Mouse (Mus musculus) E14TG2a.4 (cell line): ENCODE results near the gene Gm43191.
A peak's percentile ranks its signal among the peaks of the same experiment; 100 is the strongest.
"Not testable (repeated sequence)": the region's sequence is repeated elsewhere in the genome, so short reads cannot be mapped to it uniquely, and the experiment has no call there.

ENCODE experiments used
- H3K27me3 ChIP-seq: 2 replicates; pipeline ENCODE4 v1.6.1; 2014; ENCODE audit warnings: low read length, control low read depth; ENCODE audit not compliant: insufficient read depth
- H3K36me3 ChIP-seq: 2 replicates; pipeline ENCODE4 v1.6.1; 2014; ENCODE audit warnings: low read length, control low read depth; ENCODE audit not compliant: insufficient read depth
- H3K4me1 ChIP-seq: replicated peaks from 2 replicates; pipeline ENCODE4 v1.6.1; 2014; ENCODE audit warnings: low read depth, low read length, control low read depth
- H3K4me3 ChIP-seq: replicated peaks from 2 replicates; pipeline ENCODE4 v1.5.1; 2014; ENCODE audit warnings: mild to moderate bottlenecking, low read length
- H3K9me3 ChIP-seq: 2 replicates; pipeline ENCODE4 v1.6.1; 2014; ENCODE audit warnings: low read length, control low read depth
- CTCF ChIP-seq: conservative IDR thresholded peaks from 2 replicates; pipeline ENCODE4 v1.5.1; 2014; ENCODE audit warnings: low read length
- NANOG ChIP-seq: IDR thresholded peaks from 2 replicates; pipeline ENCODE4 v1.6.1; 2014; ENCODE audit warnings: borderline replicate concordance, low read length, mixed read lengths
- POU5F1 ChIP-seq: IDR thresholded peaks from 2 replicates; pipeline ENCODE4 v1.6.1; 2014; ENCODE audit warnings: low read length, borderline replicate concordance

The Gm43191 gene

DNA sequence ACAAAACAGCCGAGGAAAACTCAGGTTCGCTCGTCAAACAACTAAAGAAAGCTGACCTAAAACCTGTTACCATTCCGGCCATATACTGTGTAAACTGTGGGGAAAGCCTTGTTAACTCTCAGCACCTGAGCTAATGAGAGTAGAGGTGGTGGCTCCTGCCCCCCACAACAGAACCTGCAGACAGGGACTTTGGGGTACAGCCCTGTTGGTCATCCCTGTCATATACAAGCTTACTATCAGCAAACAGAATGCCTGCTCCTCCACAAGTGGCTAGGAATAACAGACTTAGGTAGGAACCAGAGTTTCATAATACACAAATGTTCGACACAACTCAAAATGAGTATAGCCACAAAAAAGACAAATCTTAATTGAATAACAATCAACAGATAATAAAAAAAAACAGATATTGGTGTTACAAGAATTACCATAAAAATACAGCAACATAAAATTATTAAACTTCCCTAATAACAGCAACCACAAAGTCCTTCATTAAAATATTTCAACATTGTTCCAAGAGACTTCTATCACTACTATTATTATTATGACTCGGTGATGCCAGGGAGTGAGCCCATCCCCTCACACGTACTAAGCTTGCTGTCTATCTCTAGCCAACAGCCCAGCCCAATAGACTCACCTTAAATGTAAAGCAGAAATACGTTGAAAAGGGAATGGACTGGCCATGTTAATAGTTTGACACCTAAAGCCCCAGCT is 14.1 kb upstream of the Gm43191 start:
- peaks cover 16% of the 10 kb centered on the region for H3K36me3 ChIP-seq
- no peaks in the 10 kb centered on the region for H3K27me3 ChIP-seq
- TF ChIP-seq NANOG, result no peak
- H3K4me3 ChIP-seq, result no peak overlapping the region
- no peaks in the 10 kb centered on the region for H3K9me3 ChIP-seq
- H3K4me1 ChIP-seq, result peaks cover 9% of the 10 kb centered on the region

GRCm38 (mm10) chr3:116694312-116694711 is 13.3 kb upstream of the Gm43191 start:
- TF ChIP-seq CTCF (no peak), NANOG (no peak), POU5F1 (no peak)
- Histone ChIP-seq H3K4me3 (no peak overlapping the region), H3K9me3 (no peaks in the 10 kb centered on the region), H3K36me3 (peaks cover 16% of the 10 kb centered on the region), H3K27me3 (no peaks in the 10 kb centered on the region), H3K4me1 (peaks cover 9% of the 10 kb centered on the region)

- not testable (repeated sequence) for H3K4me3 ChIP-seq, H3K27me3 ChIP-seq, H3K9me3 ChIP-seq, H3K36me3 ChIP-seq
- peaks cover 62% of the 10 kb centered on the region for H3K4me1 ChIP-seq
These were observed 16.8 kb downstream of the Gm43191 start for GRCm38 (mm10) chr3:116664281-116664680.

GRCm38 (mm10) chr3:116662463-116662863 is 18.6 kb downstream of the Gm43191 start, which contains the start of gene Mfsd14a:
Gene Mfsd14a, minus strand, starts transcription at chr3:116662677.
- H3K36me3 ChIP-seq, result peaks cover 2% of the 10 kb centered on the region; the same call in 1 of the 2 replicates
- no peak for TF ChIP-seq POU5F1
- TF ChIP-seq CTCF, result no peak
- no peak for TF ChIP-seq NANOG
- H3K4me1 ChIP-seq, result peaks cover 72% of the 10 kb centered on the region
- H3K9me3 ChIP-seq, result no peaks in the 10 kb centered on the region
- no peaks in the 10 kb centered on the region for H3K27me3 ChIP-seq
- peak within 1 kb of the TSS; percentile 93 for H3K4me3 ChIP-seq

DNA sequence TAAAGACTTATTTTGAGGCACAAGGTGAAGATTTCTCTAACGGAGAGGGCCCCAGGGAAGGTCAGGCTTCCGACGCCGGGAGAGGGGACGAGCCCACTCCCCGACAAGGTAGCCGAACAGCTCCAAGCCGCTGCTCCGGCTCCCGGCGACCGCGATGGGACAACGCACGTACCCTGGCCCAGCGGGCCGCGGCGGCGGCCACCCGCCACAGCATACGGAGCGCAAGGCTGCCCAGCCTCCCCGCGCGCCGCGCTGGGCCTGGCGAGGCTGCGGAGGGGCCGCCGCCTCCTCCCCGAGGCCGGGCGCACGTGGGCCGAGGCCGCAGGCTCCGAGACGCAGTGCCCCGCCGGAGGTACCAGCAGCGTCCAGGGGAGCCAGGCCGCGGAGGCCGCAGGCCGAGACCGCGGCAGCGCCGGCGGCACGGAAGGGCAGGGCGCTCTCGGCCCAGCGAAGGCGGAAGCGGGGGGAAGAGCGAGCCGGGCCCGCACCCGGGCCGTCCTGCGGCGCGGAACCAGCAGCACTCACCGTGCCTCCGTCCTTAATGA is 19.1 kb downstream of the Gm43191 start:
- no peaks in the 10 kb centered on the region for H3K27me3 ChIP-seq
- TF ChIP-seq CTCF (no peak), POU5F1 (no peak), NANOG (no peak)
- peaks cover 78% of the 10 kb centered on the region for H3K4me1 ChIP-seq
- peak overlapping the region; percentile 93 for H3K4me3 ChIP-seq
- H3K9me3 ChIP-seq, result no peaks in the 10 kb centered on the region
- H3K36me3 ChIP-seq, result peaks cover 2% of the 10 kb centered on the region; the same call in 1 of the 2 replicates

DNA sequence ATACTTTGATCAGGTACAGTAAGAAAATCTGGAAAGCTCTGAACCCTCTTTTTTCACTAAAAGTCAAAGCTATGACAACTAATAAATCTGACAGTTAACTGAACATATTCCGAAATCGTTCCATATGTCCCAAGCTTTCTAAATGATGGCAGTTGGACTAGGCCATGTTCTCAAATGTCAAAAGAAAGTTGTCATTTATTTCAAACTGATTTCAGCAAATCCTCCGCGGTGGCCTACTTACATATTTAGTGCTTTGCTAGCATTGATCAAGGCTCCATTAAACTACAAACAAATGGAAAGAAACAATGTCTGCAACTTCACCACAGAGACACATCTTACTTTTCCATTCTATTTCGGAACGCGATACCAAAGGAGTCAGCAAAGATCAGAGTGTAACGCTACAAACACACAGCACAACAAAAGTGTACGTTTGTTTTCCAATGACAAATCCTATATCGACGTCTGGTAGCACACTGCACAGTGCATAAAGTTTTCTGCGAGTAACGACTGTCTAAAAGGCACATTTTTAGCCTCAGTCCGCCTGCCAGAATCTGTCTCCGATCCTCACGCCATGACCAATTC is 19.7 kb downstream of the Gm43191 start:
- H3K4me1 ChIP-seq, result peaks cover 81% of the 10 kb centered on the region
- peak overlapping the region; percentile 93 for H3K4me3 ChIP-seq
- TF ChIP-seq NANOG (no peak), CTCF (no peak), POU5F1 (no peak)
- H3K9me3 ChIP-seq, result no peaks in the 10 kb centered on the region
- H3K36me3 ChIP-seq, result peaks cover 2% of the 10 kb centered on the region; the same call in 1 of the 2 replicates
- H3K27me3 ChIP-seq, result no peaks in the 10 kb centered on the region

- no peaks in the 10 kb centered on the region for H3K9me3 ChIP-seq
- TF ChIP-seq NANOG, result no peak
- peaks cover 79% of the 10 kb centered on the region for H3K4me1 ChIP-seq
- no peaks in the 10 kb centered on the region for H3K27me3 ChIP-seq
- H3K36me3 ChIP-seq, result peaks cover 2% of the 10 kb centered on the region; the same call in 1 of the 2 replicates
- peak overlapping the region; percentile 93 for H3K4me3 ChIP-seq
These were observed 21.1 kb downstream of the Gm43191 start for GRCm38 (mm10) chr3:116659856-116660430.

DNA sequence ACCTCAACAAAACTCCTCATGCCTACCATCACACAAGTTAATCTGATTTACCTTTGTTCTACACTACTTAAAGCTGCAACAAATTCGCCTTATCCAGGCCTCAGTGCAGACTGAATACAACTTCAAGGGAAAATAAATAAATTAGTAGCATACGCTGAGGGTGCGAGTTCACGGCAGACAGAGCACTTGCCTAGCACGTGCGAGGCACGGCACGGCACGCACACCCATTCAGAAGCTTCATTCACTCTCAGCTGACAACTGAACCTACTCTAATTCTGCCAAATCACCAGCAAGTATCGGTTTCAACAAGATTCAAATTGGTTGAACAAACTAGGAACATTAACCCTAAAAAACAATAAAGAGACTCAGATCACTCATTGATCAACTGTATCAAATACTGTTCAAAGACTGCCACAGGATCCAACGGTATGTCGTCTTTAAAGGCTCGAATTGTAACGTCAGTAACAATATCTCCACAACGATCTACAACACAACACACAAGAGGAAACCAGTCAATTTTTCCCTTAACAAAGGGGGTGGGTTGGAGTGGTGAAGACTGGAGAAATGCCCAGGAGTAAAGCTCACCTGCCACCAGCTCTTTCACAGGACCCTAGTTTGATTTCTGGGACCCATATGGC is 22.0 kb downstream of the Gm43191 start:
- H3K27me3 ChIP-seq, result no peaks in the 10 kb centered on the region
- H3K4me3 ChIP-seq, result peak overlapping the region; percentile 93
- peaks cover 2% of the 10 kb centered on the region; the same call in 1 of the 2 replicates for H3K36me3 ChIP-seq
- H3K9me3 ChIP-seq, result no peaks in the 10 kb centered on the region
- peaks cover 78% of the 10 kb centered on the region for H3K4me1 ChIP-seq
- TF ChIP-seq CTCF (no peak), NANOG (no peak), POU5F1 (no peak)
